ENCODE assay signal across 19 mouse cellular contexts in the genomic region with DNA sequence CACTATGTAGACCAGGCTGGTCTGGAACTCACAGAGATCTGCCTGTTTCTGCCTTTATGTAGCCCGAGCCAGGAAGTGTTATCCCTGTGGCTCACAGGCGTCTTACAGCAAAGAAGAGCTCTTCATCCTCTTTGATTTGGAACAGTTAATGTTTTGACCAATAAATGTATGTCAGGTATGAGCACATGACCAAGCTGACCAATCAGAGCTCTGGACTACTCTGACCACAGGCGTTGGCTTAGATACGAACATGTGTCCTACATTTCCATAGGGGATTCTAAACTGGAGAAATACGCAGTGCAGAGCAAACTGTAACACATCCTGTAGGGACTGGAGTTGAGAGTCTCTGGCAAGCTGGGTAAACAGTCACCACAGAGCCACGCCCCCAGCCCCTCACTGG. TPM values are rescaled to one million over a fixed set of nuclear protein-coding genes. Genes with fewer than 3 reads are reported as not detected.
A peak's percentile ranks its signal among the peaks of the same experiment; 100 is the strongest.
DNase-seq lines count a peak whose midpoint lies in the region; ATAC-seq and TF ChIP-seq lines count a peak whose summit lies in the region.
"Had no signal": no experiment of that assay in that cellular context is flagged by ENCODE, and none has a peak within 500 bp of the region (broad histone marks: within the 10 kb centered on the region; RNA-seq: fewer than 3 reads in every experiment).

No protein-coding gene starts in this region.

- WGBS in intestine, embryonic 15.5 days = 89% methylated on average over 6 of the region's 6 CpGs

- H3K79me3 ChIP-seq in C2C12 (ENCODE audit: low read depth) = no peaks in the 10 kb centered on the region

- no peak overlapping the region for H3K4me2 ChIP-seq in intestine, embryonic 15.5 days (replicated peaks)
- H3K4me2 ChIP-seq: embryonic facial prominence, embryonic 13.5 days; forebrain, embryonic 13.5 days; hindbrain, embryonic 14.5 days had no signal

- no peak for ATAC-seq in intestine, embryonic 15.5 days
- ATAC-seq: forebrain, embryonic 13.5 days; intestine, postnatal 0 days had no signal

- TF ChIP-seq POLR2A in ES-Bruce4 (IDR thresholded peaks at IDR 0.05; ENCODE audit: insufficient read depth, low read length) = no peak

- H3K4me3 ChIP-seq in layer of hippocampus, adult 2 months = no peak overlapping the region
- H3K4me3 ChIP-seq in C2C12 (ENCODE audit: insufficient read depth, poor library complexity, severe bottlenecking) (no peak overlapping the region), ES-Bruce4 (ENCODE audit: low read depth, low read length) (no peak overlapping the region)
- no peak overlapping the region for H3K4me3 ChIP-seq in intestine, embryonic 15.5 days (replicated peaks)
- H3K4me3 ChIP-seq: embryonic facial prominence, embryonic 13.5 days; forebrain, embryonic 13.5 days had no signal

- H3ac ChIP-seq in C2C12 (ENCODE audit: control insufficient read depth, insufficient read length, low read depth) = no peak overlapping the region

- DNase-seq in layer of hippocampus, adult 2 months (ENCODE audit: low spot score in 2 of 2) = no peak
- no peak for DNase-seq in layer of hippocampus, adult 8-10 months (ENCODE audit: low spot score in 2 of 2)
- peak; percentile 70 for DNase-seq in brain, adult 2 months (ENCODE audit: low read depth, low spot score)
- DNase-seq in kidney, postnatal 4 days = no peak
- DNase-seq: adrenal gland, postnatal 10 days; cerebellum, adult 11-12 months; cerebellum, adult 9-10 months; cerebellum, postnatal 25 days; gastrocnemius, postnatal 10 days; heart, adult 18-20 months; heart, postnatal 10 days had no signal

- no peak for TF ChIP-seq EP300 in ES-Bruce4 (IDR thresholded peaks at IDR 0.05; ENCODE audit: insufficient read depth, low read depth, low read length)

- H3K27me3 ChIP-seq in C2C12 (ENCODE audit: control insufficient read depth, insufficient read depth, insufficient read length) (no peaks in the 10 kb centered on the region), ES-Bruce4 (ENCODE audit: control insufficient read depth, insufficient read depth, low read length, poor library complexity, severe bottlenecking) (no peaks in the 10 kb centered on the region; the same call in 1 of the 2 replicates)
- peaks cover 3% of the 10 kb centered on the region; the same call in 1 of the 2 replicates for H3K27me3 ChIP-seq in intestine, embryonic 15.5 days (replicated peaks)

- no peaks in the 10 kb centered on the region for H3K79me2 ChIP-seq in C2C12 (ENCODE audit: control insufficient read depth, insufficient read depth)

- no peaks in the 10 kb centered on the region for H3K36me3 ChIP-seq in C2C12 (ENCODE audit: control insufficient read depth, insufficient read depth)
- peaks cover 5% of the 10 kb centered on the region for H3K36me3 ChIP-seq in ES-Bruce4 (ENCODE audit: control insufficient read depth, insufficient read depth, low read length, poor library complexity, severe bottlenecking)
- H3K36me3 ChIP-seq in intestine, embryonic 15.5 days = peaks cover 35% of the 10 kb centered on the region

- H3K4me1 ChIP-seq in ES-Bruce4 (ENCODE audit: control insufficient read depth, insufficient read depth, low read length) = peaks cover 2% of the 10 kb centered on the region
- H3K4me1 ChIP-seq in intestine, embryonic 15.5 days (replicated peaks) = no peaks in the 10 kb centered on the region
- H3K4me1 ChIP-seq: embryonic facial prominence, embryonic 13.5 days; forebrain, embryonic 13.5 days; heart, embryonic 10.5 days had no signal

- no peaks in the 10 kb centered on the region for H3K9me3 ChIP-seq in ES-Bruce4 (replicated peaks; ENCODE audit: control insufficient read depth, insufficient read depth, low read length, poor library complexity, severe bottlenecking)
- H3K9me3 ChIP-seq in intestine, embryonic 15.5 days = no peaks in the 10 kb centered on the region
- H3K9me3 ChIP-seq: embryonic facial prominence, embryonic 13.5 days; forebrain, embryonic 13.5 days; heart, embryonic 10.5 days had no signal

- H3K27ac ChIP-seq in layer of hippocampus, adult 2 months = peak overlapping the region; percentile 18; the same call in 1 of the 2 replicates
- H3K27ac ChIP-seq in ES-Bruce4 (ENCODE audit: insufficient read depth, low read length) = peak overlapping the region; percentile 48; the same call in 1 of the 2 replicates
- H3K27ac ChIP-seq in intestine, embryonic 15.5 days = no peak overlapping the region
- H3K27ac ChIP-seq: embryonic facial prominence, embryonic 13.5 days; forebrain, embryonic 13.5 days; heart, embryonic 10.5 days; hindbrain, embryonic 14.5 days had no signal

- TF ChIP-seq CTCF in layer of hippocampus, adult 2 months (conservative IDR thresholded peaks at IDR 0.05) = no peak
- no peak for TF ChIP-seq CTCF in C2C12 (IDR thresholded peaks at IDR 0.05; ENCODE audit: control insufficient read depth, insufficient read depth, insufficient read length)
- no peak for TF ChIP-seq CTCF in ES-Bruce4 (IDR thresholded peaks at IDR 0.05; ENCODE audit: low read depth, low read length)

- no peak overlapping the region for H3K9ac ChIP-seq in ES-Bruce4 (ENCODE audit: low read depth, poor library complexity, severe bottlenecking)
- H3K9ac ChIP-seq in intestine, embryonic 15.5 days = no peak overlapping the region
- H3K9ac ChIP-seq: embryonic facial prominence, embryonic 13.5 days; forebrain, embryonic 13.5 days; hindbrain, embryonic 14.5 days had no signal

TF ChIP-seq in C2C12, 6 proteins besides CTCF, POLR2A, EP300 and RAD21:
- TF ChIP-seq MYOG (IDR thresholded peaks at IDR 0.05; ENCODE audit: control insufficient read depth, extremely low read depth, insufficient read length) = no peak
- no peak for TF ChIP-seq MYOD1 (IDR thresholded peaks at IDR 0.05; ENCODE audit: control insufficient read depth, insufficient read length, low read depth)
- peak; percentile 58 for TF ChIP-seq USF1 (IDR thresholded peaks at IDR 0.05; ENCODE audit: low read depth)

RNA-seq across cellular contexts. Expression of gene Ckm, which starts 22.3 kb away (rescaled TPM):
- not detected for total RNA-seq in layer of hippocampus, adult 2 months (2021)
- 1 to 10 TPM in 1 of 4 experiments, under 1 TPM in 1, not detected in 2; 0.18 to 4.8 TPM for total RNA-seq in layer of hippocampus, adult 8-10 months (2022)
- polyA plus RNA-seq in C2C12 (2012; fragmentation: generic; extraction: Trizol) (1.9 TPM), ES-Bruce4 (2011; ENCODE audit: insufficient read depth, insufficient read length, low read depth, missing spikeins) (not detected in 2 replicates)
- 5.1 and 9.0 TPM in 2 replicates for polyA plus RNA-seq in intestine, embryonic 15.5 days (2015; fragmentation: Nextera tagmentation; extraction: Ambion mirVana)
- polyA plus RNA-seq: embryonic facial prominence, embryonic 13.5 days; forebrain, embryonic 13.5 days; hindbrain, embryonic 14.5 days had no signal

RNA-seq across cellular contexts. Expression of gene Klc3, which starts 23.0 kb away (rescaled TPM):
- total RNA-seq in layer of hippocampus, adult 2 months (2021) = 1 to 10 TPM; 3.2 to 3.5 TPM
- total RNA-seq in layer of hippocampus, adult 8-10 months (2022) = 1 to 10 TPM; 3.7 to 8.4 (median 6.9) TPM
- polyA plus RNA-seq in C2C12 (2012; fragmentation: generic; extraction: Trizol) (4.3 TPM), ES-Bruce4 (2011; ENCODE audit: insufficient read depth, insufficient read length, low read depth, missing spikeins) (17.6 and 18.7 TPM in 2 replicates)
- 3.7 and 4.7 TPM in 2 replicates for polyA plus RNA-seq in intestine, embryonic 15.5 days (2015; fragmentation: Nextera tagmentation; extraction: Ambion mirVana)

RNA-seq across cellular contexts. Expression of gene Mark4, which starts 31.7 kb away (rescaled TPM):
- total RNA-seq in layer of hippocampus, adult 2 months (2021) = 10 to 100 TPM; 92.9 to 99.6 TPM
- 100 to 1,000 TPM in 1 of 4 experiments, 10 to 100 TPM in 3; 87.6 to 103 (median 95.0) TPM for total RNA-seq in layer of hippocampus, adult 8-10 months (2022)
- polyA plus RNA-seq in C2C12 (2012; fragmentation: generic; extraction: Trizol) = 12.9 TPM
- 33.1 and 33.3 TPM in 2 replicates for polyA plus RNA-seq in ES-Bruce4 (2011; ENCODE audit: insufficient read depth, insufficient read length, low read depth, missing spikeins)
- 5.8 and 6.1 TPM in 2 replicates for polyA plus RNA-seq in intestine, embryonic 15.5 days (2015; fragmentation: Nextera tagmentation; extraction: Ambion mirVana)

RNA-seq across cellular contexts. Expression of gene Exoc3l2, which starts 36.2 kb away (rescaled TPM):
- total RNA-seq in layer of hippocampus, adult 2 months (2021) = under 1 TPM; 0.10 to 0.38 TPM
- under 1 TPM; 0.08 to 0.41 (median 0.38) TPM for total RNA-seq in layer of hippocampus, adult 8-10 months (2022)
- polyA plus RNA-seq in C2C12 (2012; fragmentation: generic; extraction: Trizol) (0.01 TPM), ES-Bruce4 (2011; ENCODE audit: insufficient read depth, insufficient read length, low read depth, missing spikeins) (3.0 and 3.8 TPM in 2 replicates)
- 0.50 and 0.53 TPM in 2 replicates for polyA plus RNA-seq in intestine, embryonic 15.5 days (2015; fragmentation: Nextera tagmentation; extraction: Ambion mirVana)

RNA-seq across cellular contexts. Expression of gene Ercc2, which starts 45.1 kb away (rescaled TPM):
- total RNA-seq in layer of hippocampus, adult 2 months (2021) = 10 to 100 TPM; 36.4 to 36.5 TPM
- total RNA-seq in layer of hippocampus, adult 8-10 months (2022) = 10 to 100 TPM; 36.0 to 41.5 (median 37.7) TPM
- 9.7 TPM for polyA plus RNA-seq in C2C12 (2012; fragmentation: generic; extraction: Trizol)
- 22.6 and 28.5 TPM in 2 replicates for polyA plus RNA-seq in ES-Bruce4 (2011; ENCODE audit: insufficient read depth, insufficient read length, low read depth, missing spikeins)
- 16.7 and 17.3 TPM in 2 replicates for polyA plus RNA-seq in intestine, embryonic 15.5 days (2015; fragmentation: Nextera tagmentation; extraction: Ambion mirVana)
